Mouse (Mus musculus): ENCODE measurements around the gene Zfp704.

Zfp704 gene

GRCm38 (mm10) chr3:9454556-9455330 is 155.1 kb downstream of the Zfp704 start:
- no peak for DNase-seq

- no peak for DNase-seq
These were observed 159.4 kb downstream of the Zfp704 start for GRCm38 (mm10) chr3:9450521-9450920.

GRCm38 (mm10) chr3:9449261-9450007 is 160.5 kb downstream of the Zfp704 start:
- no peak for DNase-seq

GRCm38 (mm10) chr3:9448541-9448940 is 161.3 kb downstream of the Zfp704 start:
- DNase-seq: no peak

GRCm38 (mm10) chr3:9444558-9444957 is 165.3 kb downstream of the Zfp704 start:
- DNase-seq: no peak

GRCm38 (mm10) chr3:9443981-9444380 is 165.9 kb downstream of the Zfp704 start:
- no peak for DNase-seq

- DNase-seq: no peak
These were observed 166.4 kb downstream of the Zfp704 start for GRCm38 (mm10) chr3:9443476-9443875.

GRCm38 (mm10) chr3:9441566-9442540 is 168.0 kb downstream of the Zfp704 start:
- no peak for DNase-seq

GRCm38 (mm10) chr3:9440466-9440865 is 169.4 kb downstream of the Zfp704 start:
- no peak for DNase-seq

- DNase-seq: no peak
These were observed 170.1 kb downstream of the Zfp704 start for GRCm38 (mm10) chr3:9439619-9440286.

- DNase-seq: no peak
These were observed 173.6 kb downstream of the Zfp704 start for GRCm38 (mm10) chr3:9436256-9436655.

GRCm38 (mm10) chr3:9434394-9435175 is 175.3 kb downstream of the Zfp704 start:
- DNase-seq: no peak

GRCm38 (mm10) chr3:9432796-9433526 is 176.9 kb downstream of the Zfp704 start:
- no peak for DNase-seq

- no peak for DNase-seq
These were observed 177.7 kb downstream of the Zfp704 start for GRCm38 (mm10) chr3:9432226-9432625.

- no peak for DNase-seq
These were observed 179.9 kb downstream of the Zfp704 start for GRCm38 (mm10) chr3:9429946-9430345.

- DNase-seq: no peak
These were observed 182.1 kb downstream of the Zfp704 start for GRCm38 (mm10) chr3:9427826-9428225.

- no peak for DNase-seq
These were observed 184.2 kb downstream of the Zfp704 start for GRCm38 (mm10) chr3:9425661-9426060.

- DNase-seq: no peak
These were observed 185.2 kb downstream of the Zfp704 start for GRCm38 (mm10) chr3:9424637-9425036.

GRCm38 (mm10) chr3:9423669-9424068 is 186.2 kb downstream of the Zfp704 start:
- no peak for DNase-seq

- no peak for DNase-seq
These were observed 201.0 kb downstream of the Zfp704 start for GRCm38 (mm10) chr3:9408896-9409295.

GRCm38 (mm10) chr3:9407801-9408200 is 202.1 kb downstream of the Zfp704 start:
- no peak for DNase-seq

Measured in thymus, postnatal 4 days (tissue).